Mouse (Mus musculus) kidney, postnatal 4 days (tissue): Measurements from ENCODE around the gene Nrxn2.

Experiments used
- DNase-seq, 2 experiments: peaks; one replicate each; pipeline ENCODE4 v3.0.0; 2021; ENCODE audit warnings: mixed read lengths in 2 of 2

Gene Nrxn2

DNA sequence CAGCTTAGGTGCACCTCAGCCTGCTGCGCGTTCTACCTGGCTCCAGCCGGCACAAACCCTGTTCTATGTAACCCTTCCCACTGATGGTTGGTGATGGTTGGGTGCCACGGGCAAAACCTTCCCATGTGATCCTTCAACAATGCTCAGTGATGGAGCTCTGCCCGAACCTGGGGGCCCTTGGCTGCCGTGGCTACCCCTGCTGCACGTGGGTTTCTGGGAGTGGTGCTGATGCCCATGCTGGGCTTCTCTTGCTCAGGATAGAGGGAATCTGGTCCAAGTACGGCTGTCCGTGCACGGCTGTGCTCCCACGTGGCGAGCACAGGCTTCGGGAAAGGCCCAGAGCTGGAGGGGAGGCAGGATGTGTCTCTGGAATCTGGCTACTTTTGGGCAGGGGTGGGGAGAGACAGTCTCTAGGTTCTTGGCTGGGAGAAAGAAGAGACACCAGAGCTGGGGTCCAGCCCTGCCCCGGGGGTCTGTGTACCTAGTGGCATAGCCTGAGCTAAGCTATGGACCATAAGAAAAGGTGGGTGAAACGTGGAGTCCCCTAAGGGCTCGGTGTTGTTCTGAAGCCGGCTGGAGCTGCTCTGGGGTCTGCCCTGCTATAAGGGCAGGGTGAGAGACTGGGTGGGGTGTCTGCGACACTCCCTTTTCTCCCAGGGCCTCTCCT lies 76.1 kb downstream of the Nrxn2 start:
- no peak for DNase-seq

DNA sequence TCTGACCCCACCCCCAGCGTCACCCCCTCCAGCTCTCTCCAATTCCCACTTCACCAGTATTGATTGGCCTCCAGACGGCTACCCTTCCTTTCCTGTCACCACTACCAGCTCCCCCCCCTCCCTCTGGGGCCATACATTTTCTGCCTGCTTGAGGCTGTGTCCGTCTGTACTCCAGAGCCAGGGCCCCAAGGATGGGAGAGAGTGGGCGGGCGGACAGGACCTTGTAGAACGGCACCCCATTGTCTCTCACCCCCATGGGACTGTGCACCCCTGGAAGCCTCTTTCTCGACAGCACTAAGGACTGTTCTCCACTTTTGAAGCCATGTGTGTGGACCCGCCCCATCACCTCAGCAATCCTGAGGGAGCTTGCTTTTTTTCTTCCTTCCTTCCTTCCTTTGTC lies 77.2 kb downstream of the Nrxn2 start:
- DNase-seq: no peak

DNA sequence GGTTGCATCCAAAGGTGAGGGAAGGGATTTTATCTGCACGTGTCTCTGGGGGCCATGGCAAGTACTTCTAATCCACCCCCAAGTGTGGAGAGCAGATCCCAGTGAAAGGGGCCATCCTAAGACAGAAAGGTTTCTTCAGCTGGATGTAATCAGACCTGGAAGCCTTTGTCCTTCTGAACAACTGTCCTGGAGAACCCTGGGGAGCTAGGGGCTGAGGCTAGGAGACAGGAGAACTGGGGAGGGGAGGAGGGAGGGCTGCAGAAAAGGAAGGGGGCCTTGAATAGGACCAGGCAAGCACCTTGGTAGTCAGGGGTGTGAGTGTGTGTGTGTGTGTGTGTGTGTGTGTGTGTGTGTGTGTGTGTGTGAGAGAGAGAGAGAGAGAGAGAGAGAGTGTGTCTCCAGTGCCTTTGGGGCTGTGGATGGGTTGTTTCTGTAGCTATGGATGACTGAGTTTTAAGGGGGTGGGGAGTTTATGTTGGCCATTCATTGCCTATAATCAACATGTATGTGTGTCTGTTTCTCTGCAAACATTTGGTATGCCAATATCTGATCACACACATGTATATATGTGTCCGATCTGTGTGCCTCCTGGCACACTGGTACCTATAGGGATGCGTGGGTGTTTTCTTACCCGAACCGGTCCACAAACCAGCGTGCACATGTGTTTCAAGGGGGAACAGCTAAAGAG lies 78.1 kb downstream of the Nrxn2 start:
- DNase-seq: no peak

DNA sequence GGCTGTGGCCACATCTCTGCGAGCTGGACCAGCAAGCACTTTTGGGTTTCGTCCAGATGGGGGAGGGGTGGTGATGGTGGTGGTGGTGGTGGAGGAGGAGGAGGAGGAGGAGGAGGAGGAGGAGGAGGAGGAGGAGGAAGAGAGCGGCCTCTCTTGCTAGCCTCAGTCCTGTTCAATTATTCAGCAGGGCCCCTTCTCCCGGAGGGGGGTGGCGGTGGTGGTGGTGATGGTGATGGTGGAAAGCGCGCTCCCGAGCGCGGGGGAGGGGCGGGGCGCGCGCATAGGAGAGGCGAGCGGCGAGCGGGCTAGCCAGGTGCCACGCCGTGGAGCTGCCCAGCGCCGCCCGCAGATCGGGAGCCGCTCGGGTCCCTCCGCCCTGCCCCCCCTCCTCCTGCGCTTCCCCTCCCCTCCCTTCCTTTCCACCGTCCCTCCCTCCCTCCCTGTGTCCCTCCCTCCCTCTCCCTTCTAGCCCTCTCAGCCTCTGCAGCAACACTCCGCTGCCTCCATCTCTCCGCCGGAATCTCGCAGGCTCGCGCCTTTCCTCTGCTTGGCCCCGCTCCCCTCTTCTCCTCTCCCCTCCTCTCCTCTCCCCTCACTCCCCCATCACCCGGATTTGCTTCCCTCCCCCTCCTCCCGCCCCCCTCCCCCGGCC lies 78.7 kb downstream of the Nrxn2 start:
- DNase-seq: peak; percentile 59 to 71

DNA sequence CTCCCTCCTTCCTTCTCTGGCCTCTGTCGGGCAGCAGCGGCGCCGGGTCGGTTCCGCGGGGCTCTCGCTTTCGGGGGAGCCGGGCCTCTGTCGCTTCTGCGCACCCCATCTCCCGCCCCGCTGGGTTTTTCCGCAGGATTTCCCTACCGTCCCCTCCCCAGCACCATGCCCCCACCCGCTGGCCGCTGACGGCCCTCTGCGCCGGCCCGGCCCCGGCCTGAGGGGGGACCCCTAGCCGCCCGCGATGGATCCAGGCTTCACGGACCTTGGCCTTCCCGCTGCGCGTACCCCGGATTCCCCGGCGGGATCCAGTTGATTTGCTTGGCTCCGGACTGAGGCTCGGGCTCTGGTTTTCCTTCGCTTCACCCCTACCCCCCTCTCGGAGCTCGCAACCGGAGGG lies 79.3 kb downstream of the Nrxn2 start:
- peak; percentile 45 to 46 for DNase-seq

DNA sequence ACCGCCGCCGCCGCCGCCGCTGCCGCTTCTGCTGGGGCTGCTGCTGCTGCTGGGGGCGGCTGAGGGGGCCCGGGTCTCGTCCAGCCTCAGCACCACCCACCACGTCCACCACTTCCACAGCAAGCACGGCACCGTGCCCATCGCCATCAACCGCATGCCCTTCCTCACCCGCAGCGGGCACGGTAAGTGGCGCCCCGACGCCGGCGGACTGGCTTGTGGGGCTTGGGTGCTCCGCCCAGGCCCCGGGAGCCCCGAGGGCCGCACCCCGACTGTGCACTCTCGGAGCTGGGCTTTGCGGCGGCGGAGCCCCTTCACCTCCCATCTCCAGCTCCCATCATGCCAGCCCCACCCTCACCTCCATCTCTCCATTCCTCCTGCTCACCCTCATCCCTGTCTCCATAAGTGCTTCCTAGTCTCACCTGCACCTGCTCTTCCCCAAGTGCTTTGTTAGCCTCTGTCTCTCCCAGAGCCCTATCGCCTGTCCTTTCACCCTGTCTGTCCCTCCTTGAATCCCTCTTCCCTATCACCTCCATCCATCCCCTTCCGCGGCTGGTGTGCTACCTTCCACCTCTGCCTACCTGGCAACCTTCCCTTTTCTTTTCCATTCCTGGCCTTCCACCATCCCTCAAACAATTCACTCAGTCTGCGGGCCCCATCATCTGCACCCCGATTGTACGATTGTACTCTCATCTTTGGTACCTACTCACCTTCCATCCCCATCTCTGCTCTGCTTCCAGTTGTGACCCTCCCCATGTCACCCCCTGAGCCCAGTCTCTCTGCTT lies 80.0 kb downstream of the Nrxn2 start:
- no peak for DNase-seq

DNA sequence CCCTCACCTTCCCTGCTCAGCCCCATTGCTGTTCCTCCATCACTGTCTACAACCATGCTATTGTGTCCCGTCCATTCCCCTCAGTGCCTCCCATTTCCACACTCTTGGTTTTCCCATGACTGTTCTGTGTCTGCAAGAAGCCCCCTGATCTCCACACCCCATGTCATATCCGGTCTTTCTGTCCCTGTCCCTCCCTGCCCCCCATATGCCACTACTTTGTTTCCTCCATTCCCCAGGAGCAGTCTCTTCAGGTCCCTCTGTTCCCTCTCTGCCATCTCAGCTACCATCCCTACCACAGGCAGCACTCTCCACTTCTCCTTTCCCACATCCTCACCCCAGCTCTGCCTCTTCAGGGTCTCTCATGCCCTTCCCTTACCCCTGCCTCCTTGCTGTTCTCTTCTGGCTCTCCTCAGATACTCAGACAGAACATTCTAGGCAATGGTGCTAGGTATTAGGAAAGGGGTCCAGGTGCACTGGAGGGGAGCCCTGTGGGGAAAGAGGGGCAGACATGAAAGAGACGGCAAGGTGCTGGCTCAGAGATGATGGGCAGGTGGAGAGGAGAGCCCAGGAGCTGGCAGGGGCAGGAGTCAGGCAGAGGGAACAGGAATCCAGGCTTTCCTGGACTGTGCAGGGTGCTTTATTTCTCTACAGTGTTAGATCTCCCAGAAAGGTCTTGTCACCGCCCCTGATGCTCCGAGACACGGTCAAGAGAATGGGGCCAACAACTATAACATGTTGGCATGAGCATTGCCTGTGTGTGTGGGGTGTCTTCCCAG lies 81.5 kb downstream of the Nrxn2 start:
- no peak for DNase-seq

DNA sequence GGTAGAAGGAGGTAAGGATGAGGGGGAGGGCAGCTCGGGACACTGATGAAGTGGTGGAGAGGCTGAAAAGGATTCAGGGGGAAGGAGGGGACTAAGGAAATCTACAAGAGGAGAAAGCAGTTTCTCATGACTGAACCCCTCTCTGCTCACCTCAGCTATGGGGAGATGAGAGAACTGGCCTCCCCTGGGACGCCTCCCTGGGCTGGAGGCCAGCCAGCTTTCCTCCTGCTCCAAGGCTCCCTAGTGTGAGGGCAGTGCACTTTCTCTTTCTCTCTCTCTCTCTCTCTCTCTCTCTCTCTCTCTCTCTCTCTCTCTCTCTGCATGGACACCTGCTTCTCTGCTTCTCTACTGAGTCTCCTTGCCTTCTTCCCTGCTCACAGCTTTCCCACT lies 82.1 kb downstream of the Nrxn2 start:
- no peak for DNase-seq

DNA sequence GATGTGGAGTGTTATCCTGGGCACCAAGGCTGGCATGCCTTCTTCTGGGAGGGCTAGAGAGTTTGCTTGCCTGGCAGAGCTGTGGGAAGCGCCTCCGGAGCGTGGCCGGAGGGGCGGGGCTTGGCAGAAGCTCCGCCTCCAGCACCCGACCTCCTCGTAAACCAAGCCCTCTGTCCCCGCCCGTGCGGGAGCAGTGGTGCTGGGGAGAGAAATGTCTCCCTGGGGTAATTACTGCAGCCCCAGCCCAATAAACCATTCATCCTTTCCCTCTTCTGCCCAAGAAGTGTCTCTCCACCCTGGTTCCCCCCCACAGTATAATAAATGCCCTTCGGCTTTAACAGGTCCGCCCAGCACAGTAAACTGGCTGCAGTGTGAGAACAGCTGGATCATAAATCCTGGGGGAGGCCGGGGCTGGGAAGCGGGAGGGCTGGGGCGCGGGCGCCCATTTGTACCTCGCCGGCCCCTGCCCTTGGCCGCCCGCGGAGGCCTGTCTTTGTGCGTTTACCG lies 83.6 kb downstream of the Nrxn2 start:
- DNase-seq: peak; percentile 71 to 80

DNA sequence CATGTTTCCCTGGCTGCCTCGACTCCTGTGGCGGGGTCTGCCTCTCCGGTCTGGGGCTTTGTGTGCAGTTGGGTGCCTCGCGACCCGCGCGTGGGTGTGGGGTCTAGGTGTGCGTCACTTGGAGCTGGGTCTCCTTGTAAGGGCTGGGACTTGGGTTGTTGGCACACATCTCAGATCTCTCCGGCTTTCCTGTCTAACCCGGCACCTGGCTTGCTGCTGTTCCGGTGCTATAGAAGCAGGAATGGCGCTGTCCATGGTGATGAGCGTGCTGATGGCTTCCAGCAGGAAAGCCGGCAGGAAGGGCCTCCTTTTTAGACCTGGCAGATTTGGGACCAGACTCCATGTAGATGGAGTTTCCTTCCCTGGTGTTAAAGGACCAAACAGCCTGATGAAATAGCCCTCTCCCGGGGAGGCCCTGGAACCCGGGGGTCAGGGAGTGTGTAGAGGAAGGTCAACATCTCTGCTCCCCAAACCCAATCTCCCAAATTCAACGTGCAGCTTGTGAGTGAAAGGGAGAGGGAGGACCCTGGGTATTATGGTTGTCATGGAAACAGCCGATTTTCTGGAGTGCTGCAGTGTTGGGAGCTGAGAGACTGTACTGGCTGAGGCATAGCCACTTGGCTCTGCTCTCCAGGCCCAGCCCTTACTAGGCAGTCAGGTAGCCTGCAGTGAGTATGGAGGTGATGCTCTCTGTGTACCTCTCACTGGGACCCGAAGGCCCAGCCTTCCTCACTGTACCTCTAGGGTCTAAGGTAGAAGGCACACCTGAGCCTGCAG lies 84.2 kb downstream of the Nrxn2 start:
- peak; percentile 91 to 93 for DNase-seq

DNA sequence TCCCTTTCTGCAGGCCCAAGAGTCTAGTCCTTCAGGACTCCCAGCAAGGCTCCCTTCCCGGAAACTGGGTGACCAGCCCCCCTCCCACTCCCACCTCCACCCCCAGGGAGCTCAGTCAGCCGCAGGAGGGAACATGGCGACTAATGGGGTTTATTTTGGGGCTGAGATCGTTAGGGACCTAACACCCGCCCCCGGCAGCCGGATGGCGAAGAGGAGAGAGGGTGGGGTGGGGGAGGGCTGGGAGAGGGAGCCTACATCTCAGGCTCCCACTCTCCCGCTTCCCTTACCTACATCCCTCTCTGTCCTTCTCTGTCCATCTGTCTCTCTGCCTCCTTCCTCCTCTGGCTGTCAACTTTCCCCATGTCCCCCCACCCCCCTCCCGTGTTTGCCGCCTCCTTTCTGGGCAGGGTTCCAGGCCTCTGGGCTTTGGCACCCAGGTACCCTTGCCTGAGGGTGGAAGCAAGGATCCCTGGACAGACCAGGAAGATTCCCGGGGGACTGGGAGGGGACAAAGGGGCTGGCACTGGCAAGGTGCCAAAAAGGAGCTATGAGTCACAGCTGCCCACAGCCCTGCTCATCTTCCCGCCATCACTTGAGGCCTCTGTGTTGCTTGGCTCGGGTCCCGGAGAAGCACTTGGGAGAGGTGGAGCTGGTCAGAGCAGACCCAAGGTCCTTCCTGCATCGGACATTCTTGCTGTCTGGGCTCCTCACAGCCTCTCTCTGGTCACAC lies 85.6 kb downstream of the Nrxn2 start:
- DNase-seq: peak; percentile 44 to 57

DNA sequence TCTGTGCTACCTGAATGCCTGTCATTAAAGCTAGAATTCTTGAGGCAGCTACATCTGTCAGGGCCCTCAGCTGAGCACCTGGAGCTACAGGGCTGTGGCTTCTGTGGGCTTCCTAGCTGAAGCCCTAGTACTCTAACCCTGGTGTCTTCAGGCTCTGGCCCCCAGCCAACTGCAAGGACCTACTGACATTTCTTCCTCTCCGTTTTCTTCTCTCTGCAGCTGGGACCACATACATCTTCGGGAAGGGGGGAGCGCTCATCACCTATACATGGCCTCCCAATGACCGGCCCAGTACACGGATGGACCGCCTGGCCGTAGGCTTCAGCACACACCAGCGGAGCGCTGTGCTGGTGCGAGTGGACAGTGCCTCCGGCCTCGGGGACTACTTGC lies 86.1 kb downstream of the Nrxn2 start:
- no peak for DNase-seq

DNA sequence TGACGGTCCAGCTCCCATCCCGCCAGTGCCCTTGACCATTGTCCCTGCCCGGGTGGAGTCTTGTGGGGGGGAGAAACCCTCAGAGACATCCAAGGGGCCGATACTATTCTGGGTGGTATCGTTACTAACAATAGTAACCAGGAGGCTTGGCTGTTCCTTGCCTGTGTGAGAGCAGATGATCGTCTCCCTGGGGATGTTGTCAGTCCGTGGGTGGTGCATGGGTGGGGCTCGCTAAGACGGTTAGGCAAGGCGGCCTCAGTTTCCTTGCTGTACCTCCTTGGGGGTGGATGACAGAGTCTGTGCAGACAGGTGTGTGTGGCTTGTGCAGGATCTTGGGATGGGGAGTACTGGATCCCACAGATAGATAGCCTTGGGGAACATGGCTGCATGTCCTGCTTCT lies 88.9 kb downstream of the Nrxn2 start:
- no peak for DNase-seq

DNA sequence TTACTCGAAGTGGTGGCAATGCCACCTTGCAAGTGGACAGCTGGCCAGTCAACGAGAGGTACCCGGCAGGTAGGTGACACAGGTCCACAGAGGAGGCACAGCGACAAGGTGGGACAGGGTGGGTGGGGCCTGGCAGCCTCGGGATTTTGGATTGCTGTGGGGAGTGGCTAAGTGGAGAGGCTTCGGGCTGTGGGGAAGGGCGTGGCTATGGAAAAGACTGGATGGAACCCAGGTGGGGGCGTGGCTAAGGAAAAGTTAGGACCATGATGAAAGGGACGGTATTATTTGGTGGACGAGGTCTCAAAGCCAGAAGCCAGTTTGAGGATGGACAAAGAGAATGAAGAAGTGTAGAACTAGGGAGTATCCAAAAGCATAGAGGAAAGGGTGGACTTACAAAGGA lies 91.3 kb downstream of the Nrxn2 start:
- no peak for DNase-seq

DNA sequence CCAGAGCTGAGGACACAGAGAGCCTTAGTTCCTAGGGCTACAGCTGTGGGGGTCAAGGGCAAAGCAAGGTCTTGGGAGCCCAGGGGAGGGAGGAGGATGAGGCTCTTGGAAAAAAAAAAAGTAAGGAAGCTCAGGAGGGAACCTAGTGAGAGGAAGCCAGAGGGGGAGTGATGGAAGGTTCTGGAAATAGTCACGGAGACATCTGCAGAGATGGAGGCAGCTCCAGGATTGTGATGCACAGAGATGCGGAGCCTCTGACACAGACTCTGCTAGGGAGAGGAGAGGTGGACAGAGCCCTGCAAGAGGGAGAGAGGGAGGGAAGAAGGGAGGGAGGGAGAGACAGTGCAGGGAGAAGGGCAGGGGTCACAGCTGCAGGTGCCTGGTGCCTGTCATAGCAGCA lies 92.0 kb downstream of the Nrxn2 start:
- DNase-seq: no peak

DNA sequence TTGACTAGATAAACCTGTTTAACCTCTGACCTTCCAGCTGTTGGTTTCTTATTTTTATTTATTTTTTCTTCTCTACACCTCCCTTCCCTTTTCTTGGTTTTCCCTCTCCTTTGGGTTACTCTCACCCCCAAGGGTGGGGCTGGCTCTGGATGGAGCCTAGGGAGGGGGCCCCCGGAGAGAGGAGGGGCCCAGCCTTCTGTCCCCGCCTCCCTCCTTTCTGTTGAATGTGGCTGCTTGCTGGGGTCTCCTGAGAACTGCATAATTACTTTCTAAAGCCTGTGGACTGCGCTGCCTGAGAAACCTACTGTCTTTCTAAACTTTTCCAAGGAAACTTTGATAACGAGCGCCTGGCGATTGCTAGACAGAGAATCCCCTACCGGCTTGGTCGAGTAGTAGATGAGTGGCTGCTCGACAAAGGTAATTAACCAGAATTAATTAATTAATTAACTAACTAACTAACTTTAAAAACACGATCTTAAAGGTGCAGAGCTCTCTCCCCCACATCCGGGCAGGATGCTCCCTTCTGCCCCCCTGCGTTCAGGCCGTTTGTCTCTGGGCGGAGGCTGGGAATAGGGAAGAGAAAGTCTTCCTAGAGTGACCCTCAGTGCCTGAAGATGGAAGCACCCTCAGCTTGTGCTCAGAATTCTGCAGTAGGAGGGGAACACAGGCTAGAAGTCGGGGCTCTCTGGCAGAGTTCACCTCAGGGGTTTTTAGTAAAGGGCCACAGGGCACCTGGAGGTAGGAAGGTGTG lies 95.0 kb downstream of the Nrxn2 start:
- no peak for DNase-seq

DNA sequence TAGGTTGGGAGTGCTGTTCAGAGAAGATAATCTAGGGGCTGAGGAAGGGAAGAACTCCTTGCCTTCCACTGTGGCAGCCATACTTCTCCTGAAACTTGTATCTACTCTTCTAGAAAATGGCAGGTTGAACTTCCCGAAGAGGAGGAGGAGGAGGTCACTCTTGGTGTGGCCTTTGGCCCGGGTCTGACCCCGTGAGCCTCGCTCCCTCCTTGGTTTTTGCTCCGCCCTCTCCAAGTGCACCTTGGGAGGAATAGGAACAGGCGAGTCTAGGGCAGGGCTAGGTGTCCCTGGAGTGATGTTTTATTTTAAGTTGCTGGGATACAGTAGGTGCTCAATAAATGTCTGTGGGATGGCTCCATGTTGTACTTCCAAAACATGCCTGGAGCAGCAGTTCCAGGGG lies 96.4 kb downstream of the Nrxn2 start:
- DNase-seq: no peak

DNA sequence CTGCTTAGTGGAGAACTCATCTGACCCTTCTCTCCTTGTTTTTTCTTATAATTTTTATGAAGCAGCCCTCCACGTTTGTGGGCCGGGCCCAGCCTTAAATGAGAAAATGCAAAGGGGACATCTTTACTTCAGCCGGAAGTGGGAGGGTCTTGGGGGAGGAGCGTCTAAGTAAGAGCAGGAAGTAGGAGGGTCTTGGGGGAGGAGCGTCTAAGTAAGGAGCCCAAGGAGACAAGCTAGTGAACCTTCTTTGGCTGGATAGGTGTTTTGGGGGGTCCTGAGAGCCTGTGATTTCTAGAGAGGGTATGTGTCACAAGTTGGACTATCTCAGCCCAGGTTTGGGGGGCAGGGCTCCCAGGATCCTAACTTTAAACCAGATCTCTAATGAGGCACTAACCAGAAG lies 96.9 kb downstream of the Nrxn2 start:
- DNase-seq: no peak

DNA sequence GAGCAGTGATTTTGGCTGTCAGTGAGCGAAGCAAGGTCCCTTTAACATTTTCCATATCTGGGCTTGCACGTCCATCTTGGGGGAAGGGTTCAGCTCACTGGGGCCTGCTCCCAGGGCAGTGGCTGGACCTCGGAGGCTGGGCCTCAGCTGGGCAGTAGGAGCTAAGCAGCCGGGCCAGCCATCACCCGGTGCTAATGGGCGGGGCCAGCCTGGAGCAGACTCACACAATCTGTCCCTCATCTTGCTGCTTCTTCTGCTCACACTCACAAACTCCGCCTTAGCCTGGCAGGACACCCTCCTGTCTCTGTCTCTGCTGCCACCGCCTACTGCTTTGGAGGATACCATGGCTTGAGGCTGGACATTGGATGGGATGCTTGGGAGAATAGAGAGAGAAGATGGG lies 97.6 kb downstream of the Nrxn2 start:
- DNase-seq: no peak

DNA sequence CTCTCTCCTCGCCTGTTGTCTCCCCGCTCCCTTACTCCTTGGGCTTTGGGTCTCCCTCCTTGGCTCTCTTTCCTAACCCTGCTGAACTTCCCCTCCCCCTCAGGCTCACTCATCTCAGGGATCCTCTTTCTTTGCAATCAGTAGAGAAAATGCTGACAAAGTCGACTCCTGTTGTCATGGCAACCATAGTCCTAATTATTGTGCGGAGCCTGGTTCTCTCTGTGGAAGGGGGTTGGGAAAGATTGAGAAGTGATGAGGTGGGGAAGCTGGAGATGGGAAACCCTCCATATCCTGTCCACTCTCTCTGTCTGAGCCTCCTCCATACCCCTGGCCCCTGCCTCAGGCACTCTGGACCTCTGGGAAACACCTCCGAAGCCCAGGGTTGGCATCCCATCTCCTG lies 100.1 kb downstream of the Nrxn2 start:
- no peak for DNase-seq
